Mouse (Mus musculus) 3134 (cell line): ENCODE data around the gene Rnf183.

Experiments used
- DNase-seq: peaks from one replicate; pipeline ENCODE4 v3.0.0-alpha.2; 2011; ENCODE audit warnings: low spot score; ENCODE audit not compliant: insufficient read length; ENCODE audit errors: extremely low read depth

Rnf183 gene

GRCm38 (mm10) chr4:62433939-62434870, 847 bp downstream of the Rnf183 start:
- DNase-seq, result peak; percentile 52

GRCm38 (mm10) chr4:62431522-62431921, 3.5 kb downstream of the Rnf183 start:
- DNase-seq, result no peak

- no peak for DNase-seq
These were observed 4.4 kb downstream of the Rnf183 start for GRCm38 (mm10) chr4:62430678-62431077.

GRCm38 (mm10) chr4:62429616-62430015, 5.4 kb downstream of the Rnf183 start:
- DNase-seq, result no peak

GRCm38 (mm10) chr4:62427978-62428758, 6.9 kb downstream of the Rnf183 start:
- DNase-seq, result peak; percentile 25

GRCm38 (mm10) chr4:62425891-62426290, 9.2 kb downstream of the Rnf183 start:
- no peak for DNase-seq

- DNase-seq, result no peak
These were observed 16.0 kb downstream of the Rnf183 start for GRCm38 (mm10) chr4:62419091-62419490.

GRCm38 (mm10) chr4:62418448-62418847, 16.6 kb downstream of the Rnf183 start:
- DNase-seq, result no peak

- no peak for DNase-seq
These were observed 23.4 kb downstream of the Rnf183 start for GRCm38 (mm10) chr4:62411606-62412005.

- DNase-seq, result no peak
These were observed 24.7 kb downstream of the Rnf183 start for GRCm38 (mm10) chr4:62410325-62410724.

- DNase-seq, result no peak
These were observed 25.4 kb downstream of the Rnf183 start for GRCm38 (mm10) chr4:62409615-62410014.

GRCm38 (mm10) chr4:62408601-62409282, 26.3 kb downstream of the Rnf183 start, which contains the start of the genes Cdc26 and Prpf4:
TSS of gene Cdc26 (minus strand) at chr4:62408642.
TSS of gene Prpf4 (plus strand) at chr4:62408797.
- peak; percentile 93 for DNase-seq

GRCm38 (mm10) chr4:62407730-62408582, 27.1 kb downstream of the Rnf183 start:
- peak; percentile 71 for DNase-seq

- no peak for DNase-seq
These were observed 28.9 kb downstream of the Rnf183 start for GRCm38 (mm10) chr4:62406133-62406532.

- peak; percentile 67 for DNase-seq
These were observed 36.1 kb downstream of the Rnf183 start for GRCm38 (mm10) chr4:62398956-62399355.

- no peak for DNase-seq
These were observed 37.3 kb downstream of the Rnf183 start for GRCm38 (mm10) chr4:62397616-62398365.

- no peak for DNase-seq
These were observed 39.2 kb downstream of the Rnf183 start for GRCm38 (mm10) chr4:62395806-62396205.

GRCm38 (mm10) chr4:62393459-62393858, 41.6 kb downstream of the Rnf183 start:
- no peak for DNase-seq

- no peak for DNase-seq
These were observed 43.2 kb downstream of the Rnf183 start for GRCm38 (mm10) chr4:62391892-62392291.
